Mouse (Mus musculus): ENCODE measurements around the gene Olfr1250. TPM values are rescaled to one million over a fixed set of nuclear protein-coding genes. Genes with fewer than 3 reads are reported as not detected.
"Not testable (repeated sequence)": the region's sequence is repeated elsewhere in the genome, so short reads cannot be mapped to it uniquely, and the experiment has no call there.

Olfr1250 gene
- polyA plus RNA-seq (2012; fragmentation: generic; extraction: Trizol), result 0.04 TPM
- long read RNA-seq, experiment 1, partial matches to known transcripts, result 0 of 1 reads
- long read RNA-seq, experiment 1, other reads (novel, unspliced or antisense), result 1 of 1 reads
- long read RNA-seq, experiment 2, result 0 reads

GRCm38 (mm10) chr2:89661367-89661766 is at the start of gene Olfr1250:
Gene Olfr1250 (minus strand): TSS chr2:89661467.
- TF ChIP-seq MYOD1 (IDR thresholded peaks at IDR 0.05; ENCODE audit: control insufficient read depth, insufficient read length, low read depth) (no peak), CEBPB (IDR thresholded peaks at IDR 0.05; ENCODE audit: low read depth) (no peak), MAX (IDR thresholded peaks at IDR 0.05) (no peak), FOSL1 (IDR thresholded peaks at IDR 0.05; ENCODE audit: insufficient read depth, low read length, poor library complexity, severe bottlenecking) (no peak), USF1 (IDR thresholded peaks at IDR 0.05; ENCODE audit: low read depth) (no peak), CTCF (IDR thresholded peaks at IDR 0.05; ENCODE audit: control insufficient read depth, insufficient read depth, insufficient read length) (no peak), MYOG (IDR thresholded peaks at IDR 0.05; ENCODE audit: control insufficient read depth, extremely low read depth, insufficient read length) (no peak)
- Histone ChIP-seq H3K27me3 (ENCODE audit: control insufficient read depth, insufficient read depth, insufficient read length) (no peaks in the 10 kb centered on the region), H3ac (ENCODE audit: control insufficient read depth, insufficient read length, low read depth) (no peak within 1 kb of the TSS), H3K4me3 (ENCODE audit: insufficient read depth, poor library complexity, severe bottlenecking) (no peak within 1 kb of the TSS), H3K36me3 (ENCODE audit: control insufficient read depth, insufficient read depth) (no peaks in the 10 kb centered on the region), H3K79me3 (ENCODE audit: low read depth) (no peaks in the 10 kb centered on the region), H3K79me2 (ENCODE audit: control insufficient read depth, insufficient read depth) (no peaks in the 10 kb centered on the region)

GRCm38 (mm10) chr2:89691980-89692379 is 30.7 kb upstream of the Olfr1250 start:
- H3K79me3 ChIP-seq (ENCODE audit: low read depth), result no peaks in the 10 kb centered on the region
- H3K4me3 ChIP-seq (ENCODE audit: insufficient read depth, poor library complexity, severe bottlenecking), result no peak overlapping the region
- no peak overlapping the region for H3ac ChIP-seq (ENCODE audit: control insufficient read depth, insufficient read length, low read depth)
- no peaks in the 10 kb centered on the region for H3K79me2 ChIP-seq (ENCODE audit: control insufficient read depth, insufficient read depth)
- no peaks in the 10 kb centered on the region for H3K36me3 ChIP-seq (ENCODE audit: control insufficient read depth, insufficient read depth)
- no peaks in the 10 kb centered on the region for H3K27me3 ChIP-seq (ENCODE audit: control insufficient read depth, insufficient read depth, insufficient read length)
- TF ChIP-seq MYOG (IDR thresholded peaks at IDR 0.05; ENCODE audit: control insufficient read depth, extremely low read depth, insufficient read length) (no peak), CTCF (IDR thresholded peaks at IDR 0.05; ENCODE audit: control insufficient read depth, insufficient read depth, insufficient read length) (no peak), MAX (IDR thresholded peaks at IDR 0.05) (no peak), USF1 (IDR thresholded peaks at IDR 0.05; ENCODE audit: low read depth) (no peak), MYOD1 (IDR thresholded peaks at IDR 0.05; ENCODE audit: control insufficient read depth, insufficient read length, low read depth) (no peak), CEBPB (IDR thresholded peaks at IDR 0.05; ENCODE audit: low read depth) (no peak), FOSL1 (IDR thresholded peaks at IDR 0.05; ENCODE audit: insufficient read depth, low read length, poor library complexity, severe bottlenecking) (no peak)

- no peaks in the 10 kb centered on the region for H3K79me2 ChIP-seq (ENCODE audit: control insufficient read depth, insufficient read depth)
- H3ac ChIP-seq (ENCODE audit: control insufficient read depth, insufficient read length, low read depth), result no peak within 1 kb of the TSS
- no peaks in the 10 kb centered on the region for H3K27me3 ChIP-seq (ENCODE audit: control insufficient read depth, insufficient read depth, insufficient read length)
- H3K36me3 ChIP-seq (ENCODE audit: control insufficient read depth, insufficient read depth), result no peaks in the 10 kb centered on the region
- H3K79me3 ChIP-seq (ENCODE audit: low read depth), result no peaks in the 10 kb centered on the region
- H3K4me3 ChIP-seq (ENCODE audit: insufficient read depth, poor library complexity, severe bottlenecking), result no peak within 1 kb of the TSS
- TF ChIP-seq USF1 (IDR thresholded peaks at IDR 0.05; ENCODE audit: low read depth), result no peak
These were observed 10.6 kb upstream of the Olfr1250 start, which contains the start of gene Olfr1251 for GRCm38 (mm10) chr2:89671836-89672235. Gene Olfr1251 (minus strand): TSS chr2:89671936.

- H3K79me2 ChIP-seq (ENCODE audit: control insufficient read depth, insufficient read depth), result no peaks in the 10 kb centered on the region
These were observed 26.4 kb downstream of the Olfr1250 start, which contains the start of gene Olfr1249 for GRCm38 (mm10) chr2:89634883-89635282. Gene Olfr1249 (minus strand): TSS chr2:89634983.

GRCm38 (mm10) chr2:89618145-89618544 is 43.1 kb downstream of the Olfr1250 start, which contains the start of gene Olfr1248:
Gene Olfr1248 (minus strand): TSS chr2:89618245.
- H3ac ChIP-seq (ENCODE audit: control insufficient read depth, insufficient read length, low read depth); H3K79me3 ChIP-seq (ENCODE audit: low read depth); H3K36me3 ChIP-seq (ENCODE audit: control insufficient read depth, insufficient read depth); H3K27me3 ChIP-seq (ENCODE audit: control insufficient read depth, insufficient read depth, insufficient read length); H3K4me3 ChIP-seq (ENCODE audit: insufficient read depth, poor library complexity, severe bottlenecking); H3K79me2 ChIP-seq (ENCODE audit: control insufficient read depth, insufficient read depth): not testable (repeated sequence)

More at GRCm38 (mm10) chr2:89634883-89635282, 26.4 kb downstream of the Olfr1250 start, which contains the start of gene Olfr1249:
- no peaks in the 10 kb centered on the region for H3K27me3 ChIP-seq (ENCODE audit: control insufficient read depth, insufficient read depth, insufficient read length)
- H3K4me3 ChIP-seq (ENCODE audit: insufficient read depth, poor library complexity, severe bottlenecking), result no peak within 1 kb of the TSS
- H3K79me3 ChIP-seq (ENCODE audit: low read depth), result no peaks in the 10 kb centered on the region
- H3ac ChIP-seq (ENCODE audit: control insufficient read depth, insufficient read length, low read depth), result no peak within 1 kb of the TSS
- TF ChIP-seq MYOG (IDR thresholded peaks at IDR 0.05; ENCODE audit: control insufficient read depth, extremely low read depth, insufficient read length) (no peak), MAX (IDR thresholded peaks at IDR 0.05) (no peak), USF1 (IDR thresholded peaks at IDR 0.05; ENCODE audit: low read depth) (no peak), FOSL1 (IDR thresholded peaks at IDR 0.05; ENCODE audit: insufficient read depth, low read length, poor library complexity, severe bottlenecking) (no peak), MYOD1 (IDR thresholded peaks at IDR 0.05; ENCODE audit: control insufficient read depth, insufficient read length, low read depth) (no peak), CTCF (IDR thresholded peaks at IDR 0.05; ENCODE audit: control insufficient read depth, insufficient read depth, insufficient read length) (no peak), CEBPB (IDR thresholded peaks at IDR 0.05; ENCODE audit: low read depth) (no peak)
- H3K36me3 ChIP-seq (ENCODE audit: control insufficient read depth, insufficient read depth), result no peaks in the 10 kb centered on the region

GRCm38 (mm10) chr2:89614030-89614429 is 47.2 kb downstream of the Olfr1250 start, which contains the start of gene Olfr1247:
Gene Olfr1247 (minus strand): TSS chr2:89614130.
- H3K79me2 ChIP-seq (ENCODE audit: control insufficient read depth, insufficient read depth), result no peaks in the 10 kb centered on the region
- TF ChIP-seq MYOD1 (IDR thresholded peaks at IDR 0.05; ENCODE audit: control insufficient read depth, insufficient read length, low read depth) (no peak), MYOG (IDR thresholded peaks at IDR 0.05; ENCODE audit: control insufficient read depth, extremely low read depth, insufficient read length) (no peak), CEBPB (IDR thresholded peaks at IDR 0.05; ENCODE audit: low read depth) (no peak), FOSL1 (IDR thresholded peaks at IDR 0.05; ENCODE audit: insufficient read depth, low read length, poor library complexity, severe bottlenecking) (no peak), CTCF (IDR thresholded peaks at IDR 0.05; ENCODE audit: control insufficient read depth, insufficient read depth, insufficient read length) (no peak), MAX (IDR thresholded peaks at IDR 0.05) (no peak), USF1 (IDR thresholded peaks at IDR 0.05; ENCODE audit: low read depth) (no peak)
- H3K27me3 ChIP-seq (ENCODE audit: control insufficient read depth, insufficient read depth, insufficient read length), result no peaks in the 10 kb centered on the region
- no peak within 1 kb of the TSS for H3K4me3 ChIP-seq (ENCODE audit: insufficient read depth, poor library complexity, severe bottlenecking)
- H3ac ChIP-seq (ENCODE audit: control insufficient read depth, insufficient read length, low read depth), result no peak within 1 kb of the TSS
- H3K36me3 ChIP-seq (ENCODE audit: control insufficient read depth, insufficient read depth), result no peaks in the 10 kb centered on the region
- no peaks in the 10 kb centered on the region for H3K79me3 ChIP-seq (ENCODE audit: low read depth)

Other genes with a start within 250 kb of the Olfr1250 start
- not detected for gene Olfr1239, start 241.1 kb downstream of the Olfr1250 start, polyA plus RNA-seq (2012; fragmentation: generic; extraction: Trizol)
- not detected for gene Olfr1240, start 218.5 kb downstream of the Olfr1250 start, polyA plus RNA-seq (2012; fragmentation: generic; extraction: Trizol)
- gene Olfr1241, start 174.3 kb downstream of the Olfr1250 start, polyA plus RNA-seq (2012; fragmentation: generic; extraction: Trizol), result not detected
- gene Olfr1242, start 163.1 kb downstream of the Olfr1250 start, polyA plus RNA-seq (2012; fragmentation: generic; extraction: Trizol), result not detected
- gene Olfr1243, start 130.0 kb downstream of the Olfr1250 start, polyA plus RNA-seq (2012; fragmentation: generic; extraction: Trizol), result not detected
- gene Olfr1245, start 83.0 kb downstream of the Olfr1250 start, polyA plus RNA-seq (2012; fragmentation: generic; extraction: Trizol), result not detected
- gene Olfr1246, start 68.3 kb downstream of the Olfr1250 start, polyA plus RNA-seq (2012; fragmentation: generic; extraction: Trizol), result not detected
- gene Olfr1247, start 47.3 kb downstream of the Olfr1250 start, polyA plus RNA-seq (2012; fragmentation: generic; extraction: Trizol), result not detected
- not detected for gene Olfr1248, start 43.2 kb downstream of the Olfr1250 start, polyA plus RNA-seq (2012; fragmentation: generic; extraction: Trizol)
- not detected for gene Olfr1249, start 26.5 kb downstream of the Olfr1250 start, polyA plus RNA-seq (2012; fragmentation: generic; extraction: Trizol)
- 0.13 TPM for gene Olfr1251, start 10.5 kb upstream of the Olfr1250 start, polyA plus RNA-seq (2012; fragmentation: generic; extraction: Trizol)
- gene Olfr1252, start 63.5 kb upstream of the Olfr1250 start, polyA plus RNA-seq (2012; fragmentation: generic; extraction: Trizol), result not detected
- not detected for gene Olfr1253, start 95.6 kb upstream of the Olfr1250 start, polyA plus RNA-seq (2012; fragmentation: generic; extraction: Trizol)
- not detected for gene Olfr1254, start 132.2 kb upstream of the Olfr1250 start, polyA plus RNA-seq (2012; fragmentation: generic; extraction: Trizol)
- gene Olfr1255, start 150.6 kb upstream of the Olfr1250 start, polyA plus RNA-seq (2012; fragmentation: generic; extraction: Trizol), result not detected
- gene Olfr1256, start 180.1 kb upstream of the Olfr1250 start, polyA plus RNA-seq (2012; fragmentation: generic; extraction: Trizol), result not detected
- gene Olfr48, start 186.7 kb upstream of the Olfr1250 start, polyA plus RNA-seq (2012; fragmentation: generic; extraction: Trizol), result not detected
- not detected for gene Olfr1257, start 217.0 kb upstream of the Olfr1250 start, polyA plus RNA-seq (2012; fragmentation: generic; extraction: Trizol)